Mouse (Mus musculus): ENCODE data around the gene Tcp11.

Tcp11 gene

DNA sequence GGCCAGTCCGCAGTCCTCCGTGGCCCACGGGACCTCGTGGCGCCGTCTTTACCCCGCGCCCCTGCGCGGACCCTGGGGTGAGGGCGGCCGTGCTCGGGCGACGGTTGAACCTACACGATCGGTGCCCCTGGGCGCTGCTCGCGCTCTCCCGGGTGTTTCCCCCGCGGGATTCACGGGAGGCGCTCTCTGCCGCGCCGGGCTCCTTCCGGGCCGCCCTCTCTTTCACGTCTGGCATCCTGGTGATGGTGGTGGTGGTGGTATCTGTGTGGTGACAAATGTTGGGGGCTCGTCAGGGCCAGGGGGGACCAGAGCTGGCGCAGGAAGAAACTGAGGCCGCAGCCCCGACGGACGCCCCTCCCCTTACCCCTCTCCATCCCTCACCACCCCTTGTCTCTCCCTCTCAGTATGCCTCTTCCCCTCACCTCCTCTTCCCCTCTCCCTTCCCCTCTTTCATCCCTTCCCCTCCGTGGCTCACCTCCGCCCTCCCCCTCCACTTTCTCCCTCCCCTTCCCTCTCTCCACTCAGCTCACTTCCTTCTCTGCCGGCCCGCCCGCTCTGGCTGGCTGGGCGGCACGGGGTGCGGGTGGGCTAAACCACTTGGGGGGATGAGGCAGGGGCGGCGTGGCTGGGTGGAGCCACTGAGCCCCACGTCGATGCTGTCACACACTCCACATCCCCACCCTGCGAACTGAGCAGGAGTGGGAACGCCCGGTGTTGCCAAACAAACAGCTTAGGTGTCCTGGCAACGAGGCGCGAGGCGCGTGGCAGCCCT is at the start of gene Tcp11:
Tcp11 (minus strand) TSS at position 595 of the 772 bp plus-strand sequence.
- DNase-seq (ENCODE audit: low read depth, low spot score), result peak; percentile 91

DNA sequence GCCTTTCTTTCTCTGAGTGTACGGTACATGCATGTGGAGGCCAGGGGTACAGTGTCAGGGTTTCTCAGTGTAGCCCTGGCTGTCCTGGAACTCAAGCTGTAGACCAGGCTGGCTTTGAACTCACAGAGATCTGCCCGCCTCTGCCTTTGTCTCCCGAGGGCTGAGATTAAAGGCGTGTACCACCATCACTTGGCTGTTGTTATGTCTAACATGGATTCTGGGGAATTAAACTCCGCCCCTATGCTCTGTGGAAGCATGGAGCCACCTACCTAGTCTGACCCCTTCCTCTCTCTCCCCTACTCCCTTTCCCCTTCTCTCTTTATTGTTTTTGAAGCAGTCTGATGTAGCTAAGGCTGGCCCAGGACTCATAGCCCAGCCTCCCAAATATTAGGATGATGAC is 49.4 kb upstream of the Tcp11 start:
- no peak for DNase-seq (ENCODE audit: low read depth, low spot score)

DNA sequence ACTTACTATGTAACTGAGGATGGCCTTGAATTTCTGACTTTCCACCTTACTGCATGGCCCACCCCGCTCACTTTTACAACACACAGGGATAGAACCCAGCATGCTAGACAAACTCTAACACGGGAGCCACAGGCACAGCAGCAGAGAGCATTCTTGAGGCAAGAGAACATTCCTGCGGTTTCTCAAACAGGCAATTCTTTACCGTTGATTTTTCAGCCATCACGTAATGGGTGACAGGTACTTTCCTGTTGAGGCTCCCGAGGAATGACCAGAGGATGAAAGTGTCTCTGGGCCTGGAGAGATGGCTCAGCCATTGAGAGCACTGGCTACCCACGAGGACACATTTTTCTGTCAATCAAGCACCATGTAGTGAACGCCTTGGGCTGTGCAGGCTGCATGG is 43.9 kb upstream of the Tcp11 start:
- no peak for DNase-seq (ENCODE audit: low read depth, low spot score)

DNA sequence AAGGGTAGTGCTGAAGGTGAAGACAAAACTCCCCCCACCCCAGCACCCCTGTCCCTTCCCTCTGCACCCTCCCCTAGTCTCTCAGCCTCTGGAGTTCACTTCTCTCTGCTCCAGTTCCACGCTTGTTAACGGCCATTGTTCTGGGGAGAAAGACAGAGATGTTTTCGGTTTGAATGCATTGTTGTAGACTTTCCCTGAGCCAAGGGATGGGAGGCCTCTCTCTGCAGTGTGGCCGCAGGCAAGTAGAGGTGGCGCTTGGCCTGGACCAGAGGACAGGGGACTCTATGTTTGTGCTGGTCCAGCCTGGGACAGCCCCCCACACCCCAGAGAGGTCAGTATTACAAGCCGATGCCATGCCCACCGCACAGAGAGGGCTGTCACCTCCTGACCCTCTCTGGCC is 43.2 kb upstream of the Tcp11 start:
- DNase-seq (ENCODE audit: low read depth, low spot score), result no peak

DNA sequence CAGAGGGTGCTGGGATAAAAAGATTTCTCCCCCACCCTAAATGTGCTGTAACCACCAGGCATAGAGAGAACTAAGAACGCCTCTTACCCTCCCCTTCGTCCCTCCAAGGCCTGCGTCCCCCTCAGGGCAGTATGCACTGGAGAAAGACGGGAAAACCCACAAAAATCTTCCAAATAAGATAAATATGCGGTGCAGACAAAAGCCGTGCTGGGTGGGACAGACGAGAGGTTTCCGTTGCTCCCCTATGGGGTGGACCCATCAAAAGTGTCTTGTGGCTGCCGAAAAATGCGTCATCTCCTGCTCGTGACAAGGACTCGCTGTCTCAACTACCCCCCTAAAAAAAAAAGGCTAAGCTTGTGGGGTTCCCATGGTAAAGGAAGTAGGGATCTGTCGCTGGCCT is 42.5 kb upstream of the Tcp11 start:
- DNase-seq (ENCODE audit: low read depth, low spot score), result no peak

DNA sequence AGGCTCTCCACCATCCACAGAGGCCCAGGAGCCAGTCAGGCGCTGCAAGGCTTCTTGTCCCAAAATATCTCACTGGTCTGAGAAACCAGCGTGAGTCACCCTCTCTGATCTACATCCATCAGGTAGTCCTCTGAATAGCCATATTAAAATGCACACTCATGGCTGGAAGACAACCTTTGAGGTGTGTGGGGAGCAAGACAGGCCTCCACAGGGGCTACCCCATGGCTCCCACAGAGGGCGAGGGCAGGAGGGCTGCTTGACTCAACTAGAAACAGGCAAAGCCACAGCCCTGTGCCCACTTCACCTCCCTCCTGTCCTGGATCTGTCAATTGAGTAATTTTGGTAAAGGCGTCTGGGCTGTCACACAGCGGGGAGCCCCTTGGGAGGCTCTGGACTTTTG is 40.0 kb upstream of the Tcp11 start:
- DNase-seq (ENCODE audit: low read depth, low spot score), result no peak

DNA sequence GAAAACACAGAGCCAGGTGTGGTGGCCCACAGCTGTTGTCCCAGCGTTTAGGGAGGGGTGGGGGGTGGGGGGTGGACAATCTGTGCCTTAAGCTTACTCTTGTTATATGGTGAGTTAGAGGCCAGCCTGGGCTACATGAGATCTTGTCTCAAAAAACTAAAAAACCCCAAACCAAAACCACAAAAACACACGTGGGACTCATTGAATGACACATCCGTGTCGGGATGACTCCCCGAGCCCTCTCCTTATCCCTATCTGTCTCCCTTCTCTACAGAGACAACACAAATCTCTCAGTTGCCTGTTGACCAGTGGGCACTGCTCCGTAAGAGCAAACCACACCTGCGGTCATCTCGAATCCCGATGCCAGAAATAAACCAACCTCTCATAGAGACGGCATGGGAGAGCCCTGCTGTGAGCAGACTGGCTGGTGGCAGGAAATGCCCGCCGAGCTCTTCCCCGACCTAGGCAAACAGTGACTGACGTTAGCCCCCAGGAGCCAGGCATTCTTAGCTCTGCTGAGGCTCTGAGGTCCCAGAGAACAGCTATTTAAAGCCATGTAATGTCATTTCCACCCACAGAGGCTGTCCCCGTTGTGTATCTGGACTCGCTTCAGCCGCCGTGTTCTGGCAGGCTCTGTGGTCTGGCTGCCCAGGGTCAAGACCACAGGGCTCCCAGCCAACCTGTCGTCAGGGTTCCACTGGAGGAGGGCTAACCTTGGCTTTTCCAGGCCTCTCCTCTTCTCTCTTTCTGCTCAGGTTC is 37.2 kb upstream of the Tcp11 start:
- DNase-seq (ENCODE audit: low read depth, low spot score), result no peak

DNA sequence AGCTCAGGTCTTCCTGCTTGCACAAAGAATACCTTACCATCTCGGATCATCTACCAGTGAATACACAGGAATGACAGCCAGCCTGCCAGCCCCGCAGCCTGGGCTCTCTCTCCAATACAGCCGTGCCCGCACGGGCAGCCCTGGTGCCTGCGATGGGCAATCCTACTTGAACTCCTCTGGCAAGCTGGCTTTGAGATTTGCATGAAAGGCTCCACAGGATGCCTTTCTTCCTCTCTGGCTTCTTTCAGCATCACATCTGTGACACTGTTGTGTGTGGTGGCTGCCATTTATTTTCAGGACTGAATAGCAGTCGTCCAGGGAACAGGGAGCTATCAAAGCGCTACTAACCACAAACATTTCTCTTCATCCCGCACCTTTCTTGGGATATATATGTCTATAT is 35.9 kb upstream of the Tcp11 start:
- no peak for DNase-seq (ENCODE audit: low read depth, low spot score)

DNA sequence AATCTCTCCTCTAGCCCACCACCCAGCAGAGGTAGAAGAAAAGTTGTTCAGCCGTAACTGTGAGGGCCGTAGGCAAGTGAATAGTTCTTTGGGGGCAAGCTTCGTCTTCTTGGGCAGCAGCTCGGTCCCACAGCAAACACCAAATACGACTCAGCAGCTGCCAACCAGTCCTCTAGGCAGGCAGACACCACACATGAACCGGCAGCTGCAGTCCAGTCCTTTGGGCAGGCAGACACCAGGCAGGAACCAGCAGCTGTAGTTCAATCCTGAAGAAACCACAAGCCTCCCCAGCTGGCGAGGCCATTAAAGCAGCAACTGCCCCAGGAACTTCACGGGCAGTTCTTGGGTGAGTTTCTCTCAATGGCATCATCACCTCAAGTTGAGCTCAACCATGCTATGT is 31.8 kb upstream of the Tcp11 start:
- no peak for DNase-seq (ENCODE audit: low read depth, low spot score)

DNA sequence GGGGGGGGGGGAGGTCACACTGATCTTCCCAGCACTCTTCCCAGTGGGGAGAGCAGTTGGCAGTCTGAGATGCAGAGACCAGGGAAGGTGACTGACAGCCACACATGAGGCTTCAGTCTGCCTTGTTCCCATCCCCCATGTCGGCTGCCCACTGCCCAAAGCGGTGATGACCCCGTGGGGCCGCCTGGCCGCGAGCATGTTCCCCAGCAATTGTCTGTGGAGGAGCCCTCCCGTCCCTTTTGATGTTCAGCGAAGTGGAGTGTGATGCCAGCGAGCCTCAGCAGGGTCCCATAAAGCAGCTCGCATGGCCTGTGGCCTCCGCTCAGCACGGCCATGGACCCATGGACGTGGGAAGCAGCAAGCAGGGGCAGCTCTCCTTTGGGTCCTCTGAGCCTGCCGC is 26.8 kb upstream of the Tcp11 start:
- DNase-seq (ENCODE audit: low read depth, low spot score), result no peak

DNA sequence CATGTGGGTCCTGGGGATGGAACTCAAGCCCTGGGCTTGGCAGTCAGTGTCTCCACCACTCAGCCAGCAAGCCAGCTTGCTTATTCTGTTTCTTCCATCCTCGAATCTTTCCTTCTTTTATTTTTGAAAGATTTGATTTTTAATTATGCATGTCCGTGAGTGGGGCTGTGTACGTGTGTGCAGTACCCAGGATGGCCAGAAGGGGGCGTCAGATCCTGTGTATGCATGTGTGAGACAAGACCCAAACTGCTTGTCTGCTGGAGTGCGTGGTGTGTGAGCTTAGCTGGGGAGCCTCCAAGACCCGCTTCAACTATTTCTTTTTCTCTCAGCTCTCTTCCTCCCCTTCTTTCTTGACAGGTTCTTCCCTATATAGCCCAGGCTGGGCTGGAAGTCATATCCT is 25.9 kb upstream of the Tcp11 start:
- no peak for DNase-seq (ENCODE audit: low read depth, low spot score)

DNA sequence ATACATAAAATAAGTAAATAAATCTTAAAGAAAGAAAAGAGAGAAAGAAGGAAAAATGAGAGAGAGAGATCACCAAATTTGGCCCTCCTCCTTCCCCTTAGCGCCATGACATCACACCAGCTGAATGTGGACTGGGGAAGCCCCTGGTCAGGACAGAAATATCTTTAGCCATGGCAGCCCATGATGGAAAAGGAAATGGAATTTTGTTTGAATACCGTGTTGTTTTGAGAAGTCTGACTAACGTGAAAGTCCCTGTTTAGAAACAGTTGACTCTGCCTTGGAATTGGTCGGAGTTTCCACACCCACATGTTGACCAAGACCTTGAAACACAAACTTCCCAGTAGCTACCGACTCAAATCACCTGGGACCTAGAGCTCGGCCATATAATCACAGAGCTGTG is 24.0 kb upstream of the Tcp11 start:
- no peak for DNase-seq (ENCODE audit: low read depth, low spot score)

DNA sequence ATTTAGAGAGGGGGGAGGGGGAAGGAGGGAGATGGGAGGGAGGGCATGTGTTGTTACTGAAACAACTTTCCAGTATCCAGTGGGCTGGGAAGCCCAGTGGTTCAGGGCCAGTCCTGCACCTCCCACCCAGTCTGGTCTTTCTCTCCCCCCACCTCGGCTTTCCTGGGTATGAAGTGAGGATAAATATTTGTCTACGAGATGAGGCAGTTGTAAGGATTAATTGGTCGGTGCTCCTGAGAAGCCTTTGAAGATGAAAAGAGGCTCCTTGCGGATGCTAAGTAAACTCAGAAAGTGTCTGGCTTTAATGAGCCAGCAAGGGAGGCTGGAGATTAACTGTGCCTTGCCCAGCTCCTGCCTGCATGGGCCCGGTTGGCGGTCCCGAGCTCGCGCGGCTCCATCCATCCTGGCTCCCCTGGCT is 21.5 kb upstream of the Tcp11 start:
- DNase-seq (ENCODE audit: low read depth, low spot score), result no peak

DNA sequence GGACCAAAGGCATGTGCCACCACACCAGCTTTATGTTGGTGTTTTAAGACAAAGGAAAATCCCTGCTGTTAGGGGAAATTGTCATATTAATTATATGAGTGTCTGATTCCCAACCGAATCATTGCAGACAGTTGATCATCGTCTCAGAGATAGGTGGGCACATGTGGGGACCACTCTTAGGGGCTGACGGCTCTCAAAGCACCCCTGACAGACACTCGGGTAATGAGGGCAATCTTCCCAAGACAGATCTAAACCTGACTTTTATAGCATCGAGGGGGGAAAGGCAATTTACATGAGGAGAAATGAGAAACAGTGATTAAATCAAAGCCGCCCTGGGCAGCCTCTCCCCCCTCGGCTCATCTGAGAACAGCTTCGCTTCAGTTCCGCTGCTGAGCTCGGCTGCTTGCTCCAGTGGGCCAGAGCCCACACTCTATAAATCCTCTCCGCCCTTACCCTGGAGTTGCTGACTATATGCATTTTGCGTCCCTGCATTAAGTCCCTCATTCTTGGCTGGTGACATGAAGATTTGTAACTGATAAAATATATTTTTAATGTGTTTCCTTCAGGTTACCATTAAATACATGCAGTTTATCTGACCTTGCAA is 20.9 kb upstream of the Tcp11 start:
- DNase-seq (ENCODE audit: low read depth, low spot score), result no peak

DNA sequence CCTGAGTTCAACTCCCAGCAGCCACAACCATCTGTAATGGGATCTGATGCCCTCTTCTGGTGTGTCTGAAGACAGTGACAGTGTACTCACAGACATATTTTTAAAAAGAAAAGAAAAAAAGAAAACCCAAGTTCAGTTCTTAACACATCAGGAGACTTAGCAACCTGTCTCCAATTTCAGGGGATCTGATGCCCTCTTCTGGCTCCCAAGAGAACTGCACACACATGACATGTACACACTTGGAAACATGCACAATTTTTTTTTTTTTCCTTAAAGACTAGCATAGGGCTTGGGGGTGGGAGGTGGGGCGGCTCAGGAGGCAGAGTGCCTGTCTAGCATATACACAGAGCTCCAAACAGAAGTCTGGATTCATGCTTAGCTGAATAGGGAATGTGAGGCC is 20.2 kb upstream of the Tcp11 start:
- DNase-seq (ENCODE audit: low read depth, low spot score), result no peak

DNA sequence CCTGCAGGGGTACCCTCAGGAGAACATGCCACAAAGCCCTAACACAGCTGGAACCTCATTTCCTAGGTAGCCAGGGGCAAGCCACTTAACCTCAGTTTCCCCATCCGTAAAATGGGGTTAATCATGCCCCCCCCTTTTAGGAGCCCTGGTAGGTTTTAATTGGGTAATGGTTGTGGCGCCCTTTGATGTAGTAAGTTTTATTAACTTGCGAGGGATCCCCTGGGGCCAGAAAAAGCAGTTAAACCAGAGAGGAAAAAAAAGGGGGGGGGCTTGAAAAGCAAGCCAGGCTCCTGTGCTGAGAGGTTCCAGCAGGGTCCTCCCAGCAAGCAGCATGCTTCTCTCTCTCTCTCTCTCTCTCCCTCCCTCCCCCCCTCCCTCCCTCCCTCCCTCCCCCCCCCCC is 18.6 kb upstream of the Tcp11 start:
- no peak for DNase-seq (ENCODE audit: low read depth, low spot score)

DNA sequence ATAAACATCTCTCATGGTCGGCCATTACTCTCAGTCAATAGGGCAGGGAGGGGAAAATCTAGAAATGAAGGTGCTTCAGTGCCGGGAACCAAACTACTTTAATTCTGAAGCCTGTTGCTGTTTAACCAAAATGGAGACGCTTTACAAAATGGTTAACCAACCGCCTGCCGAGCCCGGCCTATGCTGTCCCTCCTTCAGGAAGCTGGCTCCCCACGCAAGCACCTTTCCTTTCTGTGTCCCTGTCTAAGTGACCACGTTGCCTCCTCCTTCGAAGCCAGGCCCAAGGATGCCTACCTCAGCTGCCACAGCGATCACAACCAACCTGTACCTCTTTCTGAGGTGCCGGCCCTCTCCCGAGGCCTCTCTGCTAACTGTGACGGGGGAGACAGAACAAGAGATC is 16.9 kb upstream of the Tcp11 start:
- DNase-seq (ENCODE audit: low read depth, low spot score), result no peak

DNA sequence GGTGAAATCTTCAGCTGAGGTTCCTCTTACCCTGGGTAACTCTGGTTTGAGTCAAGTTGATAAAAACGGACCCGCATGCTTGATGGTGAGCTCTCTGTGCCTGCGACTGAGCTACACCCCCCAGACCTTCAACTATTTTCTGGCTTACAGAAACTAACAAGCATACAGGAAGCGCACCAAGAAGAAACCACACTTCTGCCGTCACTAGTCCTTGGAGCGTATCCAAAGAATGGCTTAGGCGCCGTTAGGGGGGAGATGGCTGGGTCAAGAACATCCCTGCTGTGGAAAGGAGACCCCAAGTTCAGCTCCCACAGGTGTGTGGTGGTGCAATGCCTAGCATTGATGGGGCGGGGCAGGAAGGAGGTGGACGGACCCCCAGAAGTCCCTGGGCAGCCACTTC is 16.0 kb upstream of the Tcp11 start:
- DNase-seq (ENCODE audit: low read depth, low spot score), result no peak

DNA sequence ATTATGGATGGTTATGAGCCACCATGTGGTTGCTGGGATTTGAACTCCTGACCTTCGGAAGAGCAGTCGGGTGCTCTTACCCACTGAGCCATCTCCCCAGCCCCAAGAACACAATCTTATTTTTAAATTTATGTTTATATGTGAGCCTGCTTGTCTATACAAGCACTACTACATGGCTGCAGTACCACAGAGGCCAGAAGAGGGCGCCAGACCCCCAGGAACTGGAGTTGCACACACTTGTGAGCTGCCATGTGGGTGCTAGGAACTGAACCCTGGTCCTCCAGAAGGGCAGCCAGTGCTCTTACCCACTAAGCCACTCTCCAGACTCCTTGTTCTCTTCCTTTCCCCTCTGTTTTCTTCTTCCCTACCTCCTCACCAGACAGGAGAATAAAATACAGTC is 13.4 kb upstream of the Tcp11 start:
- no peak for DNase-seq (ENCODE audit: low read depth, low spot score)

DNA sequence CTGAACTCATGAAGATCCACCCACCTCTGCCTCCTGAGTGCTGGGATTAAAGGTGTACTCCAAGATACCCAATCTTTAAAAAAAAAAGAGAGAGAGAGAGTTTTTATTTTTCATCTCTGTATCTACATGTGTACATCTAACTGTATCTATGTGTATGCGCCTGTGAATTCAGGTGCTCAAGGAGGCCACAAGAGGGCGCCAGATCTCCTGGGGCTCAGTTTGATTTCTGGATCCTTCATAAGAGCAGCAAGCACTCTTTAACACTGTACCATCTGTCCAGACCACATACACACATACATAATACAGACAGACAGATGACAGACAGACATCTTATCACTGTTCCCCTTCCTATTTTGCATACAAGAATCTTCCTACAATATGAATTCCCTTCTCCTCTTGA is 11.9 kb upstream of the Tcp11 start:
- no peak for DNase-seq (ENCODE audit: low read depth, low spot score)

DNA sequence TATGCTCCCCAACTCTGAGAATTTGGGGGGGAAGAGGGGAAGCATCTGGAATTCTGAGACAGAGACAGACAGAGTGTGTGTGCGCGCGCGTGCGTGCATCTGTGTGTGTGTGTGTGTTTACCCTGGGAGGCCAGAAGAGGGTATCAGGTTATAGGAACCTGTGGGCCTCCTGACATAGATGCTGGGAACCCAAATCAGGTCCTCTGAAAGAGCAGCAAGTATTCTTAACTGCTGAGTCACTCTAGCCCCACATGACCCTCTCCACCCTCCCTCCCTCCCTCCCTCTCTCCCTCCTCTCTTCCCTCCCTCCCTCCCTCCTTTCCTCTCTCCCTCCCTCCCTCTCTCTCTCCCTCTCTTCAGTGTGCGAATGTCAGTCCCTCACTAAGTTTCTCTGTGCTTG is 8.3 kb upstream of the Tcp11 start:
- no peak for DNase-seq (ENCODE audit: low read depth, low spot score)

DNA sequence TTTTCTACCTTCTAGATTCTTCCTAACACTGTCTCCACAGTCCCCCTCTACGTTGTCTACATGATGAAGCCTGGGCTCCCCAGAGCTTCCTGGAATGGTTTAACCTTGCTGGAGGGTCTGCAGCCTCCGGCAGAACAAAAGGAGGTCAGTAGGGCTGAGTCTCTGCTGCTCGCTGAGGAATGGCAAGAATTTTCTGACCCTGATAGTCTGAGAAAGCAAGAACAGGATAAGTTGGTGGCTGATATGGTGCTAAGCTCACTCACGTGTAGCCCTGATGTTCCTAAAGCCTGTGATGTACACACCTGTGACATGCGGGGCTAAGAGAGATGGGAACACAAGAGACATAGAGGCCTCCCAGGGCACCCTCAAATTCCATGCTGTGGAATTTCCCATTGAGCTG is 7.0 kb upstream of the Tcp11 start:
- DNase-seq (ENCODE audit: low read depth, low spot score), result no peak

DNA sequence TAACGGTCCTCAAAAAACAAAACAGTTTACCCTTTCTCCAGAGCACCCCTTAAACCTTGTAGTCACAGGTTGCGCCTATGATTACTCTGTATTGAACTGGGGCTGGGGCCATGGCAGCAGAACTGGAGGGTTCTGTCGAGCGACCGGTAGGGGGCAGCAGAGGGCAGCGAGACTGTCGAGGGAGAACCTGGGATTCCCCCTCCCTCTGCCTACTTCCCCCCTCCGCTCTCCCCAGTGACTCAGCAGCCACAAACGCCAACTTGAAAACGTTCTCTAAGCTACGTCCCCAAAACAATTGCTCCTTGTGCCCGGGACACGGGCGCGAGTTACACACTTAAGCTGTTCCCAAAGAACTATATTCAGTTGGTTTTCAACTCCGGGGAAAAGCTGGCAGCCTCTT is 4.5 kb upstream of the Tcp11 start:
- DNase-seq (ENCODE audit: low read depth, low spot score), result peak; percentile 82

Data from retina, postnatal 7 days (tissue).